Mouse (Mus musculus) layer of hippocampus, adult 2 months (tissue): ENCODE measurements around the gene Psg19. TPM values are rescaled to one million over a fixed set of nuclear protein-coding genes. Genes with fewer than 3 reads are reported as not detected.
"Not testable (repeated sequence)": the region's sequence is repeated elsewhere in the genome, so short reads cannot be mapped to it uniquely, and the experiment has no call there.

Experiments used
- DNase-seq, 2 experiments: peaks; one replicate each; pipeline ENCODE4 v3.0.0; 2022; ENCODE audit warnings: low spot score in 2 of 2
- H3K27ac ChIP-seq: fragments of 200-600 bp; 2 replicates; pipeline ENCODE4 v1.8.1; 2022
- H3K4me3 ChIP-seq: fragments of 200-600 bp; 2 replicates; pipeline ENCODE4 v1.8.1; 2022; ENCODE audit warnings: mild to moderate bottlenecking
- CTCF ChIP-seq: fragments of 200-600 bp; conservative IDR thresholded peaks from 2 replicates; pipeline ENCODE4 v1.8.1; 2022; ENCODE audit warnings: antibody characterized with exemption, mild to moderate bottlenecking, moderate library complexity
- total RNA-seq, 2 experiments: library from RNA; stranded (reverse); gene quantifications; 2 replicates each; pipeline ENCODE4 v1.2.3; 2021

Psg19 gene
- total RNA-seq, 2 experiments from 2014 or later: not detected

DNA sequence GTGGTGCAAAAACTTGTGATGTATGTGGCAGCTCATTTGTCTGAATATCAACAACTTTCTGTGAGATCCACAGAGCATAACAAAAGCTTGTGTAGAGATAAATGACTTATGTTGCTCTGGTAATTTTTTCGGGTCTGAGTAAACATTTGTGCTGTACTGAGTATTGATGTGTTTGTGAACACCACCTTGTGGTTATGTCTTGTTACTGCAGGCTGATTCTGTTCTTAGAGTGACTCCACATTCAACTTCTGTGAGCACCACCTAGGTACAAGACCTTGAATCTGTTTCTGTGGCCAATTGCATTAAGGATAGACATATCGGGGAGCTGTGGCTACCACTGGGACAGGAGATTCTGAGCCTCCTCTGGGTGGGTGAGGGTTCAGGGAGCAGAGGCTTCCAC lies 17.0 kb downstream of the Psg19 start:
- peak; percentile 64 for TF ChIP-seq CTCF
- H3K27ac ChIP-seq, DNase-seq, H3K4me3 ChIP-seq: not testable (repeated sequence)

DNA sequence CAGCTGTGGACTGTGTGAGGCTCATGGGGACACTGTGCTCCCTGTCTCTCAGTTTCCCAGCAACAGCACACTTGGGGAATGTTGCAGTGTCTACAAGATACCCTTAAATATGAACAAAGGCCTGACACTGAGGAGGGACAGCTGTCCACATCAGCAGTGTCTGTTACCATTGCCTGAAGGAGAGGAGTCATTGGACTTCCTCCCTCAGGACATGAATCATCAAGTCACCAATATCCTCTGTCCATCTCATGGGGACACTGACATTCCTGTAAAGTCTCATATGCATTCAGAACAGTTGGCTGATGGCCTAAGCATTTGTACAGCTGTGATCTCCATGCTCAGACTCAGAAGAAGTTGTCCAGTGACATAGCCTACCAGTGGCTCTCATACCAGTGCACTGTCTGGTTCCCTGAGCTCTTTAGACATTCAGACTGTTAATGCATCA lies 19.0 kb downstream of the Psg19 start:
- Histone ChIP-seq H3K4me3 (no peak overlapping the region), H3K27ac (no peak overlapping the region)
- no peak for DNase-seq
- no peak for TF ChIP-seq CTCF

DNA sequence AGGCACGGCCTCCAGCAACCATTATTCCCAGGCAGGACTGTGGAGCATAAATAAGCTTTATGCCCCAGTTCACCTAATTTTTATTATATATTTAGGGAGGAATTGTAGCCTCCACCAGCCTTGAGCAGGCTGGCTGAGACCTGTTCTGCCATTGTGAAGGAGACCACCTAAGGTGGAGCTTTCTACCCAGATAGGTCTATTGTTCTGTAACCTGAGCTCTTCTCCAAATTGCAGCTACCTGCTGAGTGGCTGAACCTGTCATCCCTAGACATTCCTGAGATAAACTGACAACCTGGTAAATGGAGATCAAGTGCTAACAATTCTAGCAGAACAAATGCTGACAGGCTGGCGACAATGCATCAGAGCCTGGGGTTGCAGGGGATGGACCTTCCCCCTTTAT lies 35.4 kb downstream of the Psg19 start:
- not testable (repeated sequence) for DNase-seq, H3K27ac ChIP-seq

DNA sequence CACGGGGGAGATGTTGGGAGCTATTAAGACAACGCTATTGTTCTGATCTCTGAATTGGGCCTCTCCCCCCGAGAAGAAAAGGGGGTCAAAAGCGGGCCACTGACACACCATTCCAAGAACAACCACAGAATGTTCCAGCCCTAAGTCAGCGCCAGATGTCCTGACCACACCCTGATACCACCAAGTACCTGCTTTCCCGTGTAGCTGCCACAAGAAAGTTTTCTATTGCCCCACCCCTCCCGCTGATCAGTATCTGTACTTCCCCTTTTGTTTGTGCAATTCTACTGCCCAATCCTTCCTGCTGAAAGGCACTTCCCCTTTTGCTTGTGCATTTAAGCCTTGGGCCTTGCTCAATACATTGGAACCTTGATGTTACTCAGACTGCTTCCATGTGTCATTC lies 38.2 kb downstream of the Psg19 start:
- H3K4me3 ChIP-seq, H3K27ac ChIP-seq, DNase-seq: not testable (repeated sequence)

More for the DNA sequence above, 35.4 kb downstream of the Psg19 start:
- H3K4me3 ChIP-seq: not testable (repeated sequence)

DNA sequence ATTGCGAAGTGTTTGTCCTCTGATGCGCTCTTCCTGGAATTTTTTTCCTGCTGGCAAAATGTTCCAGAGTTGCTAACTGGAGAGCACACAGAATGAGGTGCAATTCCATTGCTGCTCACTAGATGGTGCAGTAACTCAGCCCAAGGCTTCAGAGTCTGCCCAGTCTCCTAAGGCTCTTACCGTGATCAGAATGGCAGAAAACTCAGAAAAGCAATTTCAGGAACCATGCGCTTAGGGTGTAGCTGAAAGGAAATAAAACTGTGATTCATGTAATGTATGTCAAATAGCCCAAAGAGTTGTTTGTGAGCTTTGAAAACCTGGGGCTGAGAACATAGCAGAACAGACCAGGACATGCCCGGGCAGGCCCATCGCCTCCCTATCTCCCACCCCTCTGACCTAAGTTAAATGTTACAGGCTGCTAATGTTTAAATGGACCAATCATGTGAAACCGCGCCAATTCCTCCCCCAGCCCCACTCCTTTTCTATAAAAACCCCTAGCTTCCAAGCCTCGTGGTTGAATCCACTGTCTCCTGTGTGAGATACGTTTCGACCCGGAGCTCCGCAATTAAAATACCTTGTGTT lies 48.3 kb downstream of the Psg19 start:
- not testable (repeated sequence) for H3K27ac ChIP-seq, H3K4me3 ChIP-seq
- peak; percentile 54 to 64 for DNase-seq
- TF ChIP-seq CTCF: peak; percentile 96

DNA sequence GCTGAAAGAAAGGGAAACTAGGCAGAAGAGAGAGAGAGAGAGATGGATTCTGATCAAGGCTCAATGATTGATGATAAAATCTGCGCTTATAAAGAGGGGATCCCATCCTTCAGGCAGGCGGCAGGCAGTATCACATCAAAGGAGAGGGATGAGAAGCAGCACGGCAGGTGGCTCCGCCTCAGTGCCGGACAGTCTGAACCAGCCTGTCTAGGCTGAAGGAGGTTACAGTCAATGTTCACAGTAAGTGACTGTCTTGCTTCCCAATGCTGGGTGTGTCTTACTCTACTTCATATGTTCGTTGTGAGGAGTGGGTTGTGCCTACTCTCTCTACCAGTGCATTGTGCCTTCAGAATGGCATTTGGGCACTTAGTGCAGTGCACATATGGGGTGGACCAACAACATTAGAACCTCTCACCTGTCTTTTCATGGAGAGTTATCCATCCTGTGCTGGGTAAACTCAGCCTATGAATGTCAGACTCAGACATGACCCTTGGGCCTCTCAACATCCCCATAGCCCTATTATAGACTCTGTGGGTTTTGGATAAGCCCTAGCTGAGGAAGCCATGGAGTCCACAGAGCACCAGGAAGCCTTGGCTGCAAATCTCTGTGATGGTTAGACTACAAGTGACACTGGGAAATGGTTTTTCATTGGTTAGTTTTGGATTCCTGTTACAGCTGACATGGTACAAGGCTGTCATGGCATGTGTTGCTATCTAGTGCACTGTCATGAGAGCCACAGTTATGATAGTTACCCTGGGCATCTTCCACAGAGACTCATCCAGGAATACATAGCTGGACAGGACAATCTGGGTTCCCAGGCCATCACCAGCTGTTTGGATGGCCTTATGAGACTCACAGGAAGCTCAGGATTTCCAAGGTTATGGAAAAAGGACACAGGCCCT lies 49.1 kb downstream of the Psg19 start:
- no peak for DNase-seq
- TF ChIP-seq CTCF: no peak
- no peak overlapping the region for H3K27ac ChIP-seq
- no peak overlapping the region for H3K4me3 ChIP-seq

DNA sequence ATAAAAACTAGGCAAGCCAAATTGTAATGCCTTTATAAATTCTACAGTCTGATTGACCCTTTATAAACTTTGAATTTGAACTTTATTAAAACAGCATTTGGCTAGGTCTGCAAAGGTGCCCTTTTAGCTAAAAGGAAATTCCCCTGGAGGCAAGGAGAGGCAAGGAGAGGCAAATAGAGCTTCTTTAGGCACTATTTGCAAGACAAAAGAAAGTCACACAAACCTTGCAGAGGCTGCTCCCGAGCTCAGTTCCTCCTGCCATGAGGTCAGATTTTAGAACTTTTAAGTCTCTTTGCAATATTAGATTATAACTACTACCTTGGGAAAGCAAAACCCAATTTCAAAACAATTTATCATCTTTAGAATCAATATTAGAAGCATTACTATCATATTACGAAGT lies 50.9 kb downstream of the Psg19 start:
- not testable (repeated sequence) for H3K4me3 ChIP-seq, H3K27ac ChIP-seq, DNase-seq

DNA sequence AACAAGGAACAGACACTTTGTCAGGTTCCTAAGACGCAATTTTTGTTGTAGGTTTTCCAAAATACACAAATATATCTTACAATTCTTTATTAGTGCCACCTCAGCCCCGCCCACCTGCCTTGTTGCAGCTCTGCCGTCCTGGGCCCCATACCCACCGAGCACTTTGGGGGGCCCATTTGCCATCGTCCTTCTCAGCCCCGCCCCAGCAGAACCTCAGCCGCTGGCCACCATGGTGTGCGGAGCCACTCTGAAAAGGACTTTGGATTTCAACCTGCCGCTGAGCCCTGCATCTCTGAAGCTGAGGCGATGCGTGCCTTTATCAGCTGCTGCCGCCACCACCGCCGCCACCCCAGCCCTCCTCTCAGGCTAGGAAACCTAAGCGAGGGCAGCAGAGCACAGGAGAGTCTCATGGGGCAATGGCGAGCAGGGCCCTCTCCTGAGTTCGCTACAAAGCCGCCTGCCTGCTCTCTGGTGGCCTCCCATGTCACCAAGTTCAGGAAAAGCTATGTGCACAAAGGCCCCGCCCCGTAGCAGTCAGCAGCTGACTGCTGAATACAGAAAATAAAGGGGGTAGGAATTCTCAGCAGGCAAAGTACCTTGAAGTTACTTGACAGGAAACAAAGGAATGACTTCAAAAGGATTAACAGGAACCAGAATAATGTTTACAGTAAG lies 52.0 kb downstream of the Psg19 start:
- TF ChIP-seq CTCF: no peak
- no peak for DNase-seq
- peak overlapping the region; percentile 27; the same call in 1 of the 2 replicates for H3K4me3 ChIP-seq
- H3K27ac ChIP-seq: no peak overlapping the region

Other genes starting within 250 kb of the Psg19 start
- not detected for gene Psg27, start 231.2 kb downstream of the Psg19 start, total RNA-seq
- gene Psg23, start 182.0 kb downstream of the Psg19 start, total RNA-seq: not detected
- gene Psg21, start 141.8 kb downstream of the Psg19 start, total RNA-seq: not detected
- gene Psg20, start 112.3 kb downstream of the Psg19 start, total RNA-seq: not detected
- gene Psg22, start 80.4 kb downstream of the Psg19 start, total RNA-seq: not detected
- not detected for gene Psg17, start 23.1 kb upstream of the Psg19 start, total RNA-seq
- gene Mill2, start 41.4 kb upstream of the Psg19 start, total RNA-seq: 1 to 10 TPM; 2.3 to 2.6 TPM
- gene Pglyrp1, start 72.8 kb upstream of the Psg19 start, total RNA-seq: 10 to 100 TPM; 15.1 to 15.2 TPM
- gene Ccdc61, start 111.9 kb upstream of the Psg19 start, total RNA-seq: 10 to 100 TPM; 10.9 to 12.6 TPM
- gene Nova2, start 127.4 kb upstream of the Psg19 start, total RNA-seq: 10 to 100 TPM; 82.7 to 85.4 TPM
- gene Nanos2, start 188.9 kb upstream of the Psg19 start, total RNA-seq: under 1 TPM; 0.54 to 0.66 TPM
- 10 to 100 TPM; 44.0 to 46.4 TPM for gene Mypop, start 192.7 kb upstream of the Psg19 start, total RNA-seq
- 10 to 100 TPM; 52.7 to 56.3 TPM for gene Irf2bp1, start 205.5 kb upstream of the Psg19 start, total RNA-seq
- gene Foxa3, start 225.0 kb upstream of the Psg19 start, total RNA-seq: not detected
- 100 to 1,000 TPM; 112 to 114 TPM for gene Sympk, start 225.9 kb upstream of the Psg19 start, total RNA-seq